Mouse (Mus musculus) MEL (cell line): Measurements from ENCODE around the gene Psmd4. TPM values are rescaled to one million over a fixed set of nuclear protein-coding genes. Genes with fewer than 3 reads are reported as not detected.
A peak's percentile ranks its signal among the peaks of the same experiment; 100 is the strongest.
"Not testable (repeated sequence)": the region's sequence is repeated elsewhere in the genome, so short reads cannot be mapped to it uniquely, and the experiment has no call there.

Experiments
- DNase-seq: peaks from one replicate; pipeline ENCODE4 v3.0.0; 2011; ENCODE audit warnings: low read depth, low spot score
- H3K27ac ChIP-seq: 2 replicates; pipeline ENCODE4 v1.5.1; 2012; ENCODE audit warnings: low read depth, mild to moderate bottlenecking, control low read depth, low read length, moderate library complexity; ENCODE audit not compliant: control insufficient read depth
- H3K27me3 ChIP-seq, 2 experiments: fragments of 150-350 bp in 1 of 2; sonication (generic) in 1 of 2; 2 replicates each; pipeline ENCODE4 v1.6.1; 2012; ENCODE audit warnings: low read length in 2 of 2, mild to moderate bottlenecking in 2 of 2, improper control_type of control experiment in 1 of 2, moderate library complexity in 1 of 2; ENCODE audit not compliant: insufficient read depth in 2 of 2, control insufficient read depth in 1 of 2
- H3K36me3 ChIP-seq, 2 experiments: 2 replicates each; pipeline ENCODE4 v1.6.1; 2012 to 2014; ENCODE audit warnings: low read length in 2 of 2, improper control_type of control experiment in 1 of 2, inconsistent platforms in 1 of 2, mild to moderate bottlenecking in 1 of 2; ENCODE audit not compliant: insufficient read depth in 2 of 2, control insufficient read depth in 1 of 2
- H3K4me1 ChIP-seq, 2 experiments: fragments of 150-350 bp in 1 of 2; sonication (generic) in 1 of 2; 2 replicates each; pipeline ENCODE4 v1.6.1; 2012; ENCODE audit warnings: low read length in 2 of 2, improper control_type of control experiment in 1 of 2, mild to moderate bottlenecking in 1 of 2; ENCODE audit not compliant: insufficient read depth in 2 of 2, control insufficient read depth in 1 of 2
- H3K4me3 ChIP-seq, 2 experiments: fragments of 150-350 bp in 1 of 2; sonication (generic) in 1 of 2; 2 replicates each; pipeline ENCODE4 v1.5.1; 2012; ENCODE audit warnings: low read depth in 2 of 2, low read length in 2 of 2, mild to moderate bottlenecking in 2 of 2, moderate library complexity in 2 of 2, control low read depth in 1 of 2, improper control_type of control experiment in 1 of 2; ENCODE audit not compliant: control insufficient read depth in 1 of 2, insufficient read depth in 1 of 2
- H3K79me2 ChIP-seq: 2 replicates; pipeline ENCODE4 v1.6.1; 2012; ENCODE audit warnings: mild to moderate bottlenecking, low read length, moderate library complexity; ENCODE audit not compliant: control insufficient read depth, poor library complexity, insufficient read depth
- H3K9ac ChIP-seq: 2 replicates; pipeline ENCODE4 v1.6.1; 2012; ENCODE audit warnings: low read depth, mild to moderate bottlenecking, control low read depth, low read length, moderate library complexity; ENCODE audit not compliant: control insufficient read depth, poor library complexity, severe bottlenecking
- H3K9me3 ChIP-seq: fragments of 150-350 bp; sonication (generic); replicated peaks from 2 replicates; pipeline ENCODE4 v1.6.1; 2012; ENCODE audit warnings: mild to moderate bottlenecking, low read length, improper control_type of control experiment, moderate library complexity; ENCODE audit not compliant: insufficient read depth
- CTCF ChIP-seq, 3 experiments: IDR thresholded peaks in 2 of 3; conservative IDR thresholded peaks in 1 of 3; 2 replicates each; pipeline ENCODE4 v1.5.1; 2011 to 2012; ENCODE audit warnings: low read length in 3 of 3, low read depth in 2 of 3, mild to moderate bottlenecking in 2 of 3, improper control_type of control experiment in 1 of 3, inconsistent platforms in 1 of 3, mixed read lengths in 1 of 3, moderate library complexity in 1 of 3; ENCODE audit not compliant: control insufficient read depth in 1 of 3, insufficient read depth in 1 of 3, poor library complexity in 1 of 3, severe bottlenecking in 1 of 3
- ELF1 ChIP-seq: IDR thresholded peaks from 2 replicates; pipeline ENCODE4 v1.6.1; 2014; ENCODE audit warnings: low read depth, mild to moderate bottlenecking, inconsistent platforms, low read length, improper control_type of control experiment, moderate library complexity
- ETS1 ChIP-seq: IDR thresholded peaks from 2 replicates; pipeline ENCODE4 v1.6.1; 2012; ENCODE audit warnings: low read depth, mild to moderate bottlenecking, inconsistent platforms, low read length, improper control_type of control experiment, moderate library complexity
- GABPA ChIP-seq: IDR thresholded peaks from 2 replicates; pipeline ENCODE4 v1.6.1; 2012; ENCODE audit warnings: low read depth, mild to moderate bottlenecking, inconsistent platforms, low read length, improper control_type of control experiment, moderate library complexity
- GATA1 ChIP-seq: IDR thresholded peaks from 2 replicates; pipeline ENCODE4 v1.6.1; 2011; ENCODE audit warnings: low read depth, low read length, improper control_type of control experiment
- JUND ChIP-seq: IDR thresholded peaks from 2 replicates; pipeline ENCODE4 v1.6.1; 2011; ENCODE audit warnings: low read depth, mild to moderate bottlenecking, improper control_type of control experiment, low read length
- KAT2A ChIP-seq: conservative IDR thresholded peaks from 2 replicates; pipeline ENCODE4 v1.6.1; 2012; ENCODE audit warnings: low read depth, low read length, improper control_type of control experiment, inconsistent platforms
- MAX ChIP-seq: IDR thresholded peaks from 2 replicates; pipeline ENCODE4 v1.6.1; 2011; ENCODE audit warnings: low read length, improper control_type of control experiment
- MAZ ChIP-seq: IDR thresholded peaks from 2 replicates; pipeline ENCODE4 v1.6.1; 2012; ENCODE audit warnings: low read depth, mild to moderate bottlenecking, inconsistent platforms, low read length, improper control_type of control experiment
- MEF2A ChIP-seq: IDR thresholded peaks from 2 replicates; pipeline ENCODE4 v1.6.1; 2014; ENCODE audit warnings: low read depth, mild to moderate bottlenecking, inconsistent platforms, low read length, improper control_type of control experiment; ENCODE audit not compliant: poor library complexity, insufficient replicate concordance, severe bottlenecking; ENCODE audit errors: extremely low read depth
- MYC ChIP-seq: IDR thresholded peaks from 2 replicates; pipeline ENCODE4 v1.6.1; 2011; ENCODE audit warnings: low read depth, mild to moderate bottlenecking, low read length, improper control_type of control experiment, moderate library complexity
- NELFE ChIP-seq: IDR thresholded peaks from 2 replicates; pipeline ENCODE4 v1.6.1; 2011; ENCODE audit warnings: low read depth, low read length, improper control_type of control experiment
- NRF1 ChIP-seq: IDR thresholded peaks from 2 replicates; pipeline ENCODE4 v1.6.1; 2014; ENCODE audit warnings: low read depth, mild to moderate bottlenecking, inconsistent platforms, low read length, improper control_type of control experiment, moderate library complexity; ENCODE audit not compliant: poor library complexity, insufficient read depth, severe bottlenecking
- POLR2A ChIP-seq, 2 experiments: IDR thresholded peaks; 2 replicates each; pipeline ENCODE4 v1.6.1; 2011 to 2012; ENCODE audit warnings: low read length in 2 of 2, mild to moderate bottlenecking in 2 of 2, control low read depth in 1 of 2, improper control_type of control experiment in 1 of 2, low read depth in 1 of 2, moderate library complexity in 1 of 2; ENCODE audit not compliant: control insufficient read depth in 1 of 2, insufficient read depth in 1 of 2, poor library complexity in 1 of 2
- POLR2AphosphoS2 ChIP-seq: IDR thresholded peaks from 2 replicates; pipeline ENCODE4 v1.6.1; 2011; ENCODE audit warnings: low read length, improper control_type of control experiment
- POLR2AphosphoS5 ChIP-seq: IDR thresholded peaks from 2 replicates; pipeline ENCODE4 v1.6.1; 2012; ENCODE audit warnings: low read depth, borderline replicate concordance, mild to moderate bottlenecking, inconsistent platforms, low read length, moderate library complexity, mixed read lengths
- RCOR1 ChIP-seq: IDR thresholded peaks from 2 replicates; pipeline ENCODE4 v1.6.1; 2012; ENCODE audit warnings: low read depth, mild to moderate bottlenecking, inconsistent platforms, low read length, improper control_type of control experiment
- SIN3A ChIP-seq: IDR thresholded peaks from 2 replicates; pipeline ENCODE4 v1.6.1; 2012; ENCODE audit warnings: low read length, improper control_type of control experiment, inconsistent platforms
- TCF12 ChIP-seq: IDR thresholded peaks from 2 replicates; pipeline ENCODE4 v1.6.1; 2014; ENCODE audit warnings: low read depth, mild to moderate bottlenecking, inconsistent platforms, low read length, improper control_type of control experiment, moderate library complexity
- UBTF ChIP-seq: IDR thresholded peaks from 2 replicates; pipeline ENCODE4 v1.6.1; 2012; ENCODE audit warnings: low read depth, mild to moderate bottlenecking, inconsistent platforms, low read length, improper control_type of control experiment, moderate library complexity, borderline replicate concordance; ENCODE audit not compliant: insufficient read depth
- USF2 ChIP-seq, 2 experiments: IDR thresholded peaks; 2 replicates each; pipeline ENCODE4 v1.6.1; 2011 to 2012; ENCODE audit warnings: improper control_type of control experiment in 2 of 2, low read length in 2 of 2, borderline replicate concordance in 1 of 2, inconsistent platforms in 1 of 2, low read depth in 1 of 2, mild to moderate bottlenecking in 1 of 2; ENCODE audit not compliant: insufficient read depth in 1 of 2
- ZMIZ1 ChIP-seq: IDR thresholded peaks from 2 replicates; pipeline ENCODE4 v1.6.1; 2012; ENCODE audit warnings: low read depth, mild to moderate bottlenecking, inconsistent platforms, low read length, improper control_type of control experiment, moderate library complexity
- ZNF384 ChIP-seq: IDR thresholded peaks from 2 replicates; pipeline ENCODE4 v1.6.1; 2012; ENCODE audit warnings: low read depth, mild to moderate bottlenecking, inconsistent platforms, low read length, improper control_type of control experiment
- polyA plus RNA-seq, 2 experiments: library from polyadenylated mRNA; stranded (reverse) in 1 of 2; unstranded in 1 of 2; fragments of >175 nt in 1 of 2; fragments of >200 nt in 1 of 2; gene quantifications; 2 replicates each; pipeline versions ENCODE4 v1.2.1 to v1.2.4; 2012; ENCODE audit warnings: low replicate concordance in 2 of 2, low read depth in 1 of 2; ENCODE audit not compliant: insufficient read length in 2 of 2, insufficient read depth in 1 of 2, missing spikeins in 1 of 2
- total RNA-seq: library from RNA; depleted of rRNA; stranded (reverse); fragments of 300-350 nt; gene quantifications from 2 replicates; pipeline ENCODE4 v1.2.3, GENCODE M21; 2012

Psmd4 gene
- total and polyA plus RNA-seq, 3 experiments = 631 to 816 TPM; not detected in 1

DNA sequence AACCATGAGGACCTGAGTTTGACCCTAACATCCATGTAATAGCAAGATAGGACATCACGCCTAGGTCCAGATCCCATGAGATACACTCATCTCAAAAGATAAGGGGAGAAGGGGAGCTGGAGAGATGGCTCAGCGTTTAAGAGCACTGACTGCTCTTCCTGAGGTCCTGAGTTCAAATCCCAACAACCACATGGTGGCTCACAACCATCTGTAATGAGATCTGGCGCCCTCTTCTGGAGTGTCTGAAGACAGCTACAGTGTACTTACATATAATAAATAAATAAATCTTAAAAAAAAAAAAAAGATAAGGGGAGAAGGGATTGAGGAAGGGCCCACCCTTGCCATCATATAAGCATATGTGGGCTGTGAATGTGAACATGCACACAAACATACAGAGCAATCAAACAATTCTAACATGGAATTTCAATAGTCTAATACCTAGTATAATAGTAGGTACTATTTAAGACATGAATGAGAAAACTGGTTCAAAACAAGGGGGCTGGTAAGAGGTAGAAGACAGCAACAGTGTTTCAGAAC, 13.1 kb downstream of the Psmd4 start:
- not testable (repeated sequence) for H3K79me2 ChIP-seq, H3K4me3 ChIP-seq, H3K9me3 ChIP-seq, H3K27ac ChIP-seq, H3K4me1 ChIP-seq, DNase-seq, H3K27me3 ChIP-seq, H3K9ac ChIP-seq
- TF ChIP-seq MYC (0 out of 2 replicates have a peak, but pooled peaks have one; percentile 50), CTCF (IDR thresholded peaks at IDR 0.05 in 2 of 3, conservative IDR thresholded peaks at IDR 0.05 in 1 of 3; ENCODE audit: control insufficient read depth in 1 of 3, insufficient read depth in 1 of 3, low read depth in 2 of 3, low read length in 3 of 3, poor library complexity in 1 of 3, severe bottlenecking in 1 of 3) (peak in 2 of 3 experiments; percentile 18 to 23; a peak in 3 of 6 replicates), ZNF384 (peak; percentile 72)
- peaks cover 10 to 22% of the 10 kb centered on the region in 2 experiments for H3K36me3 ChIP-seq

DNA sequence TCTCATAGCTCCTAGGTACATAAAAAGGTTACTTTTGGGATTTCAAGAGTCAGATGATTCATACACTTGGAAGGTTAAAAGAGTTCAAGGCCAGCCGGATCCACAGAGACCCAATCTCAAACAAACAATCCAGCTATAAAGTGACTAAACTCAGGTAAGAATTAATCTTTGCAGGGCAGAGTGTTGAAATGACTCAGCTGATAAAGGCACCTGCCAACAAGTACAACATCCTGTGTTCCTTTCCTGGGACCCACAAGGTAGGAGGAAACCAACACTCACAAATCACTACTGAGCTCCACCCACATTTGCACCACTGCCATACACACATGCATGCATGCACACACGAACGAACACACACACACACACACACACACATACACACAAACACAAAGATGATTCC, 13.8 kb downstream of the Psmd4 start:
- no peaks in the 10 kb centered on the region for H3K27me3 ChIP-seq
- DNase-seq = no peak
- H3K27ac ChIP-seq = no peak overlapping the region
- no peaks in the 10 kb centered on the region for H3K79me2 ChIP-seq
- H3K9me3 ChIP-seq = no peaks in the 10 kb centered on the region
- no peak overlapping the region for H3K9ac ChIP-seq
- no peak overlapping the region for H3K4me3 ChIP-seq
- H3K4me1 ChIP-seq = peaks cover 9 to 13% of the 10 kb centered on the region in 2 experiments
- TF ChIP-seq POLR2AphosphoS2 (peak; percentile 45; the same call in 1 of the 2 replicates), UBTF (no peak), POLR2A (IDR thresholded peaks at IDR 0.05; ENCODE audit: control insufficient read depth in 1 of 2, insufficient read depth in 1 of 2, low read depth in 1 of 2, low read length in 2 of 2, poor library complexity in 1 of 2) (peak in 1 of 2 experiments; percentile 36; a peak in 1 of 4 replicates), ZNF384 (no peak), RCOR1 (0 out of 2 replicates have a peak, but pooled peaks have one; percentile 12), GATA1 (0 out of 2 replicates have a peak, but pooled peaks have one; percentile 9)
- peaks cover 10 to 16% of the 10 kb centered on the region in 2 experiments for H3K36me3 ChIP-seq

DNA sequence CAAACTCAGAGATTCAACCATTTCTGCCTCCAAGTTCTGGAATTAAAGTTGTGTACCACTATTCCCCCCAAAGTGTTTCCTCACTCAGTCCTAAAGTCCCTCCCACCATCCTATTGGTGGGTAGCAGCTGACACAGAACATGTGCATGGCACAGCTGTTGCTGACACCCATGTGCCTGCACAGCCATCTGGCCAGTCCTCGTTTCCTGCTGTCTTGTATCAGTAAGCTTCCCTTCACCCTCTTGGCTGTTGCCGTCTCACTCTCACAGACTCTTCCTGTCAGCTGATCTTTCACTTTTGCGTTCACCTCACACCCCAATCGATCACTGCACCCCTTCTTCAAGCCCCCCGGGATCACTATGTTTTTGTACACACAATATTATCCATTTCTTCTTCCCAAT, 14.7 kb downstream of the Psmd4 start:
- Histone ChIP-seq H3K36me3 (peaks cover 9 to 10% of the 10 kb centered on the region in 2 experiments), H3K9me3 (no peaks in the 10 kb centered on the region), H3K4me1 (peaks cover 9 to 13% of the 10 kb centered on the region in 2 experiments), H3K27me3 (no peaks in the 10 kb centered on the region), H3K27ac (no peak overlapping the region), H3K4me3 (no peak overlapping the region), H3K79me2 (no peaks in the 10 kb centered on the region), H3K9ac (no peak overlapping the region)
- peak; percentile 38 for DNase-seq
- TF ChIP-seq MEF2A (no peak), ZMIZ1 (no peak), ETS1 (peak; percentile 80), POLR2AphosphoS5 (peak; percentile 44; the same call in 1 of the 2 replicates), KAT2A (no peak), JUND (no peak), MYC (no peak), RCOR1 (no peak), TCF12 (no peak), GATA1 (no peak), ZNF384 (no peak), ELF1 (no peak), SIN3A (peak; percentile 35; the same call in 1 of the 2 replicates), POLR2AphosphoS2 (no peak), MAX (no peak), MAZ (no peak), NRF1 (no peak), USF2 (IDR thresholded peaks at IDR 0.05; ENCODE audit: borderline replicate concordance in 1 of 2, insufficient read depth in 1 of 2, low read depth in 1 of 2, low read length in 2 of 2) (no peak), GABPA (no peak), NELFE (no peak)
